ENCODE assay signal across 9 mouse cellular contexts in the genomic region with DNA sequence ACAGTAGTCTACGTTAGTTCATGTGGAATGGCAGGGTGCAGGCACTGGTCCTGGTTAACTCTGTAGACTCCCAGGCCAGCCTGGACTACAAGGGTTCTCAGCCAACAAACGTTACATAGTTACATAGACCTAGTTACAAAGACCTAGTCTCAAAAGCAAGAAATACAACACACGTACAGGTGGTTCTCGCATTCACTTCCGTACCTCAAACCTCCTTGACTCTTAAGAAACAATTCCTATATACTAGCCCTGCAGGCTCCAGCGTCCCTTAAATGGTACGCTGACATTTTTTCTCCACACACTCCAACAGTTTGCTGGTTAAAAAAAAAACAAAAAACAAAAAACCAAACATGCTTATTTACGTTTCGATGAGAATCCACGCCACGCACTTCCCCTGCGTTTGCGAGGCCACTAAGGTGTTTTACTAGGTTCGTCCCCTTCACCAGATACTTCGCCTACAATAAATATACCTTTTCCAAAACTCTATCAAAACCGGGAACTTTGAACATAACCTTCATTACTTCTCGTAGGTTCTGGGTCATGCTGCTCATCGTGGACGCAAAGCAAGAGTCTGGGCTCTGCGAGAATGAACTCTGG. TPM values are rescaled to one million over a fixed set of nuclear protein-coding genes. Genes with fewer than 3 reads are reported as not detected.
DNase-seq lines count a peak whose midpoint lies in the region; ATAC-seq lines count a peak whose summit lies in the region.
"Had no signal": no experiment of that assay in that cellular context is flagged by ENCODE, and none has a peak within 500 bp of the region (broad histone marks: within the 10 kb centered on the region; RNA-seq: fewer than 3 reads in every experiment).

No protein-coding gene starts in this region.

- H3K9ac ChIP-seq in heart, embryonic 12.5 days = peak overlapping the region; percentile 93
- H3K9ac ChIP-seq in forebrain, embryonic 15.5 days (replicated peaks) = peak overlapping the region; percentile 58
- peak overlapping the region; percentile 47 for H3K9ac ChIP-seq in neural tube, embryonic 14.5 days (replicated peaks; ENCODE audit: low read depth, low read length)

- peaks cover 3% of the 10 kb centered on the region; the same call in 1 of the 2 replicates for H3K36me3 ChIP-seq in heart, embryonic 12.5 days
- no peaks in the 10 kb centered on the region for H3K36me3 ChIP-seq in forebrain, embryonic 15.5 days
- no peaks in the 10 kb centered on the region for H3K36me3 ChIP-seq in neural tube, embryonic 14.5 days (ENCODE audit: control insufficient read depth, insufficient read depth, low read length)

- H3K4me3 ChIP-seq in heart, embryonic 12.5 days = peak overlapping the region; percentile 87
- H3K4me3 ChIP-seq in forebrain, embryonic 15.5 days = peak overlapping the region; percentile 77
- peak overlapping the region; percentile 91 for H3K4me3 ChIP-seq in neural tube, embryonic 14.5 days (ENCODE audit: low read depth, low read length)

- no peaks in the 10 kb centered on the region for H3K27me3 ChIP-seq in heart, embryonic 12.5 days (replicated peaks)
- no peaks in the 10 kb centered on the region for H3K27me3 ChIP-seq in forebrain, embryonic 15.5 days
- H3K27me3 ChIP-seq in neural tube, embryonic 14.5 days (ENCODE audit: control insufficient read depth, insufficient read depth, low read length) = peaks cover 2% of the 10 kb centered on the region; the same call in 1 of the 2 replicates

- no peaks in the 10 kb centered on the region for H3K9me3 ChIP-seq in heart, embryonic 12.5 days (replicated peaks)
- H3K9me3 ChIP-seq in forebrain, embryonic 15.5 days = no peaks in the 10 kb centered on the region
- no peaks in the 10 kb centered on the region for H3K9me3 ChIP-seq in neural tube, embryonic 14.5 days (ENCODE audit: control insufficient read depth, low read length)

- no peak for DNase-seq in heart, postnatal 14 days
- DNase-seq in MEL-GATA-1-ER (ENCODE audit: extremely low read depth, low read depth) (peak; percentile 32), liver (peak; percentile 30)
- DNase-seq in retina, embryonic 14.5 days (ENCODE audit: low spot score) = no peak
- no peak for DNase-seq in adrenal gland, postnatal 14 days

- H3K4me1 ChIP-seq in heart, embryonic 12.5 days (replicated peaks) = peaks cover 29% of the 10 kb centered on the region
- H3K4me1 ChIP-seq in forebrain, embryonic 15.5 days = peaks cover 32% of the 10 kb centered on the region
- H3K4me1 ChIP-seq in neural tube, embryonic 14.5 days (ENCODE audit: control insufficient read depth, insufficient read depth, low read length) = peaks cover 19% of the 10 kb centered on the region

- H3K27ac ChIP-seq in heart, embryonic 12.5 days (ENCODE audit: poor library complexity, severe bottlenecking) = peak overlapping the region; percentile 85
- H3K27ac ChIP-seq in forebrain, embryonic 15.5 days (replicated peaks) = peak overlapping the region; percentile 92; the same call in 1 of the 2 replicates
- 0 out of 2 replicates have a peak overlapping the region, but pooled peaks have one; percentile 6 for H3K27ac ChIP-seq in neural tube, embryonic 14.5 days (ENCODE audit: low read depth, low read length)

- ATAC-seq in heart, embryonic 12.5 days (ENCODE audit: insufficient number of reproducible peaks, low FRiP score) = no peak
- no peak for ATAC-seq in forebrain, embryonic 15.5 days (replicated peaks)
- ATAC-seq in neural tube, embryonic 14.5 days (ENCODE audit: low read depth) = no peak

- peak overlapping the region; percentile 89 for H3K4me2 ChIP-seq in heart, embryonic 12.5 days
- H3K4me2 ChIP-seq in forebrain, embryonic 15.5 days (replicated peaks) = peak overlapping the region; percentile 62
- H3K4me2 ChIP-seq in neural tube, embryonic 14.5 days (ENCODE audit: low read depth, low read length) = peak overlapping the region; percentile 75

- 2% methylated on average over 20 of the region's 20 CpGs for WGBS in heart, embryonic 12.5 days
- WGBS in forebrain, embryonic 15.5 days = 3% methylated on average over 20 of the region's 20 CpGs
- 4% methylated on average over 20 of the region's 20 CpGs for WGBS in neural tube, embryonic 14.5 days

- intact Hi-C loops in heart, postnatal 14 days (cut with DNase I) = loop anchor here (2.0 to 5.0 kb wide), 2 partner anchors 30 to 74 kb away; a partner anchor contains a TSS

RNA-seq across cellular contexts. Expression of a gene that starts 0.5 kb away (rescaled TPM):
- polyA plus RNA-seq in heart, embryonic 12.5 days (2016; fragmentation: Nextera tagmentation; extraction: Ambion mirVana) = 187 and 195 TPM in 2 replicates
- 100 to 1,000 TPM; 322 to 329 TPM for total RNA-seq in heart, postnatal 14 days (2021)
- polyA plus RNA-seq in forebrain, embryonic 15.5 days (2015; fragmentation: Nextera tagmentation; extraction: Ambion mirVana) = 58.8 and 60.0 TPM in 2 replicates
- 47.8 and 51.2 TPM in 2 replicates for polyA plus RNA-seq in neural tube, embryonic 14.5 days (2014; fragmentation: Nextera tagmentation; extraction: Ambion mirVana)
- total RNA-seq in adrenal gland, postnatal 14 days (2021) = 135 and 157 TPM in 2 replicates

RNA-seq across cellular contexts. Expression of a gene that starts 0.6 kb away (rescaled TPM):
- polyA plus RNA-seq in heart, embryonic 12.5 days (2016; fragmentation: Nextera tagmentation; extraction: Ambion mirVana) = 38.5 and 38.9 TPM in 2 replicates
- 10 to 100 TPM; 15.2 TPM for total RNA-seq in heart, postnatal 14 days (2021)
- polyA plus RNA-seq in forebrain, embryonic 15.5 days (2015; fragmentation: Nextera tagmentation; extraction: Ambion mirVana) = 46.5 and 48.9 TPM in 2 replicates
- polyA plus RNA-seq in neural tube, embryonic 14.5 days (2014; fragmentation: Nextera tagmentation; extraction: Ambion mirVana) = 33.9 and 36.0 TPM in 2 replicates
- total RNA-seq in adrenal gland, postnatal 14 days (2021) = 24.3 and 26.0 TPM in 2 replicates

RNA-seq across cellular contexts. Expression of a gene that starts 14.1 kb away (rescaled TPM):
- polyA plus RNA-seq in heart, embryonic 12.5 days (2016; fragmentation: Nextera tagmentation; extraction: Ambion mirVana) = 0.28 TPM in 1 of 2 replicates, not detected in the other
- not detected for total RNA-seq in heart, postnatal 14 days (2021)
- polyA plus RNA-seq in forebrain, embryonic 15.5 days (2015; fragmentation: Nextera tagmentation; extraction: Ambion mirVana) = 2.9 and 3.2 TPM in 2 replicates
- 6.1 and 7.0 TPM in 2 replicates for polyA plus RNA-seq in neural tube, embryonic 14.5 days (2014; fragmentation: Nextera tagmentation; extraction: Ambion mirVana)
- total RNA-seq in adrenal gland, postnatal 14 days (2021) = 0.83 and 1.3 TPM in 2 replicates
- total RNA-seq: neutrophil, adult 5-6 weeks had no signal

RNA-seq across cellular contexts. Expression of a gene that starts 29.4 kb away (rescaled TPM):
- 9.4 and 12.6 TPM in 2 replicates for polyA plus RNA-seq in heart, embryonic 12.5 days (2016; fragmentation: Nextera tagmentation; extraction: Ambion mirVana)
- total RNA-seq in heart, postnatal 14 days (2021) = 100 to 1,000 TPM; 138 to 142 TPM
- polyA plus RNA-seq in forebrain, embryonic 15.5 days (2015; fragmentation: Nextera tagmentation; extraction: Ambion mirVana) = 29.0 and 30.8 TPM in 2 replicates
- 34.3 and 51.9 TPM in 2 replicates for polyA plus RNA-seq in neural tube, embryonic 14.5 days (2014; fragmentation: Nextera tagmentation; extraction: Ambion mirVana)
- total RNA-seq in adrenal gland, postnatal 14 days (2021) = 168 and 171 TPM in 2 replicates

Comparison
In these comparisons a context has a peak if more than half of its experiments do, and no peak if none do; other contexts are left out.
1. H3K27ac ChIP-seq: peak in every context shown above with its lines; median percentile 92 in forebrain, embryonic 15.5 days; 85 in heart, embryonic 12.5 days; 6 in neural tube, embryonic 14.5 days.
2. DNase-seq: peak in MEL-GATA-1-ER (single experiment) and liver (single experiment); none in heart, postnatal 14 days (0 of 2), retina, embryonic 14.5 days (single experiment) and adrenal gland, postnatal 14 days (single experiment).
3. Peak in every context shown above with its lines, with median percentiles within 50 percentile points of each other: H3K4me2 ChIP-seq, H3K4me3 ChIP-seq and H3K9ac ChIP-seq.